Mouse (Mus musculus): ENCODE data around the gene Synm.

The Synm gene

GRCm38 (mm10) chr7:67759629-67759995 lies at the start of gene Synm:
Synm (minus strand) TSS chr7:67759742.
- in situ Hi-C loops (cut with MboI, MseI): loop anchor here (5.0 kb wide), 2 partner anchors 77 to 82 kb away; no protein-coding TSS in a partner anchor

- in situ Hi-C loops (cut with MboI, MseI): loop anchor here (5.0 kb wide), 3 partner anchors 148 to 543 kb away; partner anchors contain the start of gene Igf1r (in 2 of the 2)
These were observed 44.3 kb upstream of the Synm start for GRCm38 (mm10) chr7:67803857-67804215.

DNA sequence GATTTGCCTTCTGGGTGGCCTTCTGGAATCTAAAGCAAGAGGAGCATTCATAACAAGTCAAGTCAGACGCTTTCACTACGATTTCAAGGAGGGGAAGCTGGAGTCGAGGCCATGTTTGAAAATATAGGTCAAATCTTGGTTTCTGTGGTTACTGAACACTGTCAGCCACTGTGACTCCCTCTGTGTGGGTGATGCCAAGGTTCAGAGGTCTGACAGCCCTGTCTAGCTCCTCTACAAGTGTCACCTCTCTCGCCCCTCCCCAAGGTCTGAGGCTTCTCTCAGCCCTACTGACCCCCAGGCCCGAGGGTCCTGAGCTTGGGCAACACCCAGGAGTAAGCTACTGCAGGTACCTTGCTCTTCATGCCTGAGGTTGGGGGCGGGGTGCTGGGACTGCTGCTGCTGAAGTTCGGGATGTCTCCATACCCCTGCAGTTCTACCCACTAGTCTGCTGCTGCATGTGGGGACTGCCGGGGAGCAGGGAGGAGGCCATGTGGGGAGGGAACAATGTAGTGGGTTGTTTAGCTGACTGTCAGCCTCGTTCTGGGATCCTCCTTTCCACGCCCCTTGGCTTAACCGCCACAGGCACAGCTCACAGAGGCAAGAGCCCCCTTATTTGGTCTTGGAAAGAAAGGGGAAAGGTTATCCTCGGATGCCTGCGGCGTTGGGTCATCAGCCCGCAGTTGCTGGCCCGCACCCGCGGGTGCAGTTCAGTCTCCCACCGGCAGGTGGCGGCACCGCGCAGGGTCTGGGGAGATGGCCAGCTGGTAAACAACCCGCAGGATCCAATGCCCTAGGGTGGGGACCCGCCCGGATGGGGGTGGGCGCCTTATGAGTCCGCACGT lies 43.7 kb upstream of the Synm start:
- in situ Hi-C loops (cut with MboI, MseI): loop anchor here (5.0 kb wide), 3 partner anchors 149 to 544 kb away; partner anchors contain the start of gene Igf1r (in 2 of the 2)

DNA sequence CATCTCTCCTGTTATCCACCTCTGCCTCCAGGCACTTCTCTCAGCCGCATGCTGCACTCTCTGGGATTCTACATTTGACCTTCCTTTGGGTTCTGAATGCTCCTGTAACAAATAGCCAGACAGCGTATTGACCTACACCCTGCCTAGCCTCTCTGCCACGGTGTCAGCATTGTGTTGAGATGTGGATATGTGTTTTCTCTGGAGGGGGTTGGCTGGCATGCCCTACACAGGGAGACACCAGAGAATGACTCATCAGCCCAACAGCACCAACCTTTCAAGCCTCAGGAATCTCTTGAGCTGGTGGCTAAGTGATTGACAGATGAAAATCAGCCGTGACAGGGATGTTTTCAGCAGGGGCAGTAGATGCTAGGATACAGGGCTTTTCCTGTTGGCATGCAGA lies 41.5 kb upstream of the Synm start:
- in situ Hi-C loops (cut with MboI, MseI): loop anchor here (5.0 kb wide), 3 partner anchors 151 to 546 kb away; partner anchors contain the start of gene Igf1r (in 2 of the 2)

DNA sequence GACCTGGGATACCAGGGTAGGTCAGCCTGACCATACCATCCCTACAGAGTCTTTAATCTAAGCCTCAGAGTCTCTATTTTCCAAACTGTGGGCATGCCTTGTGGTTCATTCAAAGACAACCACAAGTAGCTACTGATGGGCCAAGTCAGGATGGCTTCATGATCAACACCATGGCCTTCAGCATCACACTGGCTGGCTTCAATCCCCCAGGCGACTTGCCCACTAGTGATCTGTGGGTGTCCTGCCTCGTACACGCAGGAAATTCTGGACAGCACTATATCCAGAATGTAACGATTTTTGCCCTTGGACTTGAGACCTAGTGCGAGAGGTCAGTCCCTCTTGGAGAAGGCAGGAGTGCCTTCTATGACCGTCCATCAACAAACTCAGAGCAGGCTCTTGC lies 41.0 kb upstream of the Synm start:
- in situ Hi-C loops (cut with MboI, MseI): loop anchor here (5.0 kb wide), 3 partner anchors 152 to 547 kb away; partner anchors contain the start of gene Igf1r (in 2 of the 2)

GRCm38 (mm10) chr7:67798476-67798875 lies 38.9 kb upstream of the Synm start:
- in situ Hi-C loops (cut with MboI, MseI): no loop called here

GRCm38 (mm10) chr7:67797065-67797464 lies 37.5 kb upstream of the Synm start:
- in situ Hi-C loops (cut with MboI, MseI): no loop called here

GRCm38 (mm10) chr7:67793449-67793848 lies 33.9 kb upstream of the Synm start:
- in situ Hi-C loops (cut with MboI, MseI): no loop called here

DNA sequence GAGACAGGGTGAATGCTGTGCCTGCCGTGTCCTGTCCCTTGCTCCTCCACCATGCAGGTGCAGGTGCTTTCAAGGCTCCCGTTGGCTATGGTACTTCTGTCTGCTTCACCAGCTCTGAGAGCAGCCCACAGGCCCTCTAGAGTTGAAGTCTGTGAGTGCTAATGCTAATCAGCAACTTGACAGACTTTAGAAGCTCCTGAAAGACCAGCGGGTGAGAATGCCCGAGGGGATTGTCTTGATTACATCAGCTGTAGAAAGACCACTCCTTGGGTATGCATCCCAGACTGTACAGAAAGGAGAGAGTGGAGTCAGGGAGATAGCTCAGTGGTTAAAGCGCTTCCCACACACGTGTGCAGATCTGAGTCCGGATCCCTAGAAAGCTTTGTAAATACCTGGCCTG lies 31.7 kb upstream of the Synm start:
- in situ Hi-C loops (cut with MboI, MseI): no loop called here

GRCm38 (mm10) chr7:67788713-67789112 lies 29.2 kb upstream of the Synm start:
- in situ Hi-C loops (cut with MboI, MseI): no loop called here

DNA sequence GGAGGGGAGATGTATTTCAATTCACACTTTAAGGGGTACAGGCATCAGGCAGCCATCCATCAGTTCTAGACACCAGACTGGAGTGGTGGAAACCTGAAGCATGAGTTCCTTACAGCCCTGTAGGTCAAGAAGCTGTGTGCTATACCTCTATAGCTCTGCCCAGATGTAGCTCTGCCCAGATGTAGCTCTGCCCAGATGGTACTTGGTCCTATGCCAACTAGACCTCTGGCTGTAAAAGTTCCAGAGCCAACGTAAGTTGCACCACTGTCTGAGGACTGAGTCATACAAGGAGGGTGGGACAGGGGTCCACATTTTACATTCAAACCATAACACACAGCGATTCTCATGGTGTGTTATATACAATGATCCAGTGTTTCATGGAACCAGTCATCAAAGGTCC lies 28.3 kb upstream of the Synm start:
- in situ Hi-C loops (cut with MboI, MseI): no loop called here

DNA sequence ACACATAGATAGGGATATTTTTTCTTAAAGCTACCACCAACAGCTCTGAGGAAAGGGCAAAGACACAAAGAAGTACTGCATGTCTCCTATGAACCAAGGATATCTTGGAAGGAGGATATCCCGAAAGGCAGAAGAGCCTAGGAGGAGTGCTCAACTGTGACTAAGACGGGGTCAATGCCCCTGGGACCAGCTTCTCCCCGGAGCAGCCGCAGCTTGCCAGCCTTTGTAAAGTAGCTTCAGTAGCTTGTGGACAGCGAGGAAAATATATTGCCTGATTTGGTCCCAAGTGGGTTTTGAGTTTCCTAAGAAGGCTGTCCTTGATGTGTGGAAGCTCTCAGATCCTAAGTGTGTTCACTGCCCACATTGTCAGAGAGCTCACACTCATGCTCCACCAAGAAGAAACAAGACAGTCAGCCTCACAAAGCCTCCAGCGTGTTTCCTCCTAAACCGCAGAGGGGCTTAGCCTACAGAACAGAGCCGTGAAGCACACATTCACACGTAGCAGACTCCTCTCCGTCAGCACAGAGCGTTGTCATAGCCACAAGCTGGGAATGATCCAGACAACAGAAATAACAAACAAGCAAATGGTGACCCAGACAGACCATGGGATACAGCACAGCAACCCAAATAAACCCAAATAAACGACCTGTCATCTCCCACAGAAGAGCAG lies 17.2 kb upstream of the Synm start:
- in situ Hi-C loops (cut with MboI, MseI): no loop called here

DNA sequence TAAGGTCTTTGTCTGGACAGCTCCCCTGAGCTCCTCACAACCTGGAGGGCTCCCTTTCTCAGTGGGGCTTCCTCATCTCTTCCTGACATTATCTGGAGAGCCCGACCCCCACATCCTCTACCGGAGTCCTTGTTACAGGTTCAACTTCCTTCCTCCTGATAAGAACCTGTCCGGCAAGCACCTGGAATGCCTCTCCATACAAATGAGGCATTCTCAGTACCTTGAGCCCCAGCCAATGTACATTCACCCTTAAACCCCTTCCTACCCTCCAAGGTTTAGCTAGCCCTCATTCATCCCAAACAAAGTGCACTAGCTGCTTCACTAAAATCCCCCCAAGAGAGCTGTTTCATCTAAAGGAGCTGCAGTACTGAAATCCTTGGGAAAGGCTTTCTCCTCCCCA lies 16.1 kb upstream of the Synm start:
- in situ Hi-C loops (cut with MboI, MseI): no loop called here

DNA sequence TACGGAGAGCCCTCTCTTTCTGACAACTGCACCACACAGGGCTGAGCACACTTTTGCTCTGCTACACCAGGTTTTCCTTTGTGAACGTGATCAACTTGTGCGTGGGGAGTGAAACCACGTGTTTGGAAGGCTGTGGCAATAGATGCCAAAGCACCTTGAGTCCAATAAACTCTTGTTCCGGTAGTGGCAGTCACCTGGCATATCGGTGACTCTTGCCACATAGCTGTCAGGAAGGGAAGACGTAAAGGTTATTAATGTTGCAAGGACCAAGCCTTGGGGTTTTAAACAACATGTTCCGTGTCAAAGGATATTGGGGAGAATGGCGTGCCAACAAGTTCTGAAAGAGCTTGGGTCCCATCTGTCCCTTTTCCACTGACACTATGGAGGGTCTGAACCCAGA lies 12.7 kb upstream of the Synm start:
- in situ Hi-C loops (cut with MboI, MseI): no loop called here

- in situ Hi-C loops (cut with MboI, MseI): no loop called here
These were observed 9.9 kb upstream of the Synm start for GRCm38 (mm10) chr7:67769487-67769886.

DNA sequence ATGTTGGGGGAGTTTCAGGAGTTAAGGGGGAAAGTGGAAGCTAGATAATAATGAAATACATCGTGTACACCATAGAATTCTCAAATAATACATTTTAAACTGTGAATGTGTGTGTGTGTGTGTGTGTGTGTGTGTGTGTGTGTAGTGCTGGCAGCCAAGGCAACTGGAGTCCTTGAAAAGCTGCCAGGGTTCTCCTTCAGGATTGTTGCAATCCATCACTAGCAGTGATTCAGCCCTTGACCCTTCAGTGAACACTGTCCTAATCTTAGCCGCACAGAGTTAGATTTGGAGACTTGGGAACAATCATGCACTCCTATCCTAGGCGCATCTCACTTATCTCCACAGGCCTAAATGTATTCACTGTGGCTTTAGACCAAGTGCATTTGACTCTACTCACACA lies 8.6 kb upstream of the Synm start:
- in situ Hi-C loops (cut with MboI, MseI): no loop called here

GRCm38 (mm10) chr7:67763625-67764024 lies 4.1 kb upstream of the Synm start:
- in situ Hi-C loops (cut with MboI, MseI): no loop called here

DNA sequence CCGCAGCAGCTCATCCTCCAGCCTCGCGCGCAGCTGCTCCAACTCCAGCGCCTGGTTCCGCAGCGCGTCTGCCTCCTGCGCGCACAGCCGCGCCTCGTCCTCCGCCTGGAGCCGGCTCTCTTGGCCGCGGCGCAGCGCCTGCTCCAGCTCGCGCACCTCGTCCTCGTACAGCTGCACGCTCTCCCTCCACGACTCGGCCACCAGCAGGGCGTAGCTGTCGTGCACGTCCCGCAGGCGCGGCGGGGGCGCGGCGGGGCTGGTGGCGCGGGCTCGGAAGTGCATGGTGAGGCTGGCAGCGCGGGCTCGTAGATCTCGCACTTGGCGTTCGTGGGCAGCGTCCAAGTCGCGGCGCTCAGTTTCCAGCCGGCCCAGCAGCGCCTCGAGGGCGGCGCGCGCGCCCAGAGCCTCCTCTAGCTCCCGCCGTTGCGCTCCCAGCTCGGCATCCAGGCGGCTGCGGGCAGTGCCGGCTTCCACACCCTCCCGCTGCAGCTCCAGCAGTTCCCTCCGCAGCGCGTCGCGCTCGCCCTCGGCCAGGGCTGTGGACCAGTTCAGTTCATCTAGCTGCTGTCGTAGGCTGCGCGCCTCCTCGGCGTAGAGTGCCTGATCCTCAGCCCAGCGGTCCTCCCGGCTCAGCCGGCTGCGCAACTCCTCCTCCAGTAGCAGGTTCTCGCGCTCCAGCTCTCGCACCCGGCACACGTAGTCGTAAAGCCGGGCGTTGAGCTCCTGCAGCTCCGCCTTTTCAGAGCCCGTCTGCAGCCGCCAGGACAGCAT lies 499 bp downstream of the Synm start:
- in situ Hi-C loops (cut with MboI, MseI): loop anchor here (5.0 kb wide), 2 partner anchors 77 to 82 kb away; no protein-coding TSS in a partner anchor

DNA sequence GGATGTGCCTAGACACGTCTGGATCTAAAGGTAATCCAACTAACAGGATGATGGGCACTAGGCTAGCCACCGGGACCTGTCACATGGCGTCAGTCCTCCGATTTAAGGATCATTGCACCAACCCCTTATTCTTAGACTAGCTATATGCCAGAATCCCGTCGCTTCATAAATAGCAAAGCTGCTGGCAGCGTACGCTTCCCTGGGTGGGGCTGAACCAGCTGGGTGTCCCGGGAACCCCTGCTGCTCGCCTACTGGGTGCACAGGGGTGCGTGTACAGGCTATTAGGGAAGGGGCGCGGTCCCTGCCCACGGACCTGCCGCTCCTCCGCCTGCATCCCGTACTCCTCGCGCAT lies 1.1 kb downstream of the Synm start:
- in situ Hi-C loops (cut with MboI, MseI): loop anchor here (5.0 kb wide), 2 partner anchors 76 to 81 kb away; no protein-coding TSS in a partner anchor

DNA sequence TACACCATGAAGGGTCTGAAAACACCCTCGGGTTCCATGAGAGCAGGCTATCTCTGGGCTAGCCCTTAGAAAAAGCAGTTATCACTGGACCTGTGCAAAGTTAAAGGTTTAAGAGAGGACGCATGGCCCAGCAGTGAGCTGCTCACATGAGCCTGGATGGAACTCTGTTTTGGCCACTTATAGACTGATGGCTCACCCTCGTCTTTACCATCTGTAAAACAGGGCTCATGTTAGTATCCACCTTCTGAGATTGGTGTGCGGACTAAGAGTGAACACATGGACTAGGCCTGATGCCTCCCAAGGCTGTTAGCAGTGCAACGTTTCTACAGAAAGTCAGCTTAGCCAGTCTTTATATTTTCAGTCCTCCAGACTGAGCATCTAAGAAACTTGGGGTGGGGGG lies 2.9 kb downstream of the Synm start:
- in situ Hi-C loops (cut with MboI, MseI): loop anchor here (5.0 kb wide), 2 partner anchors 74 to 79 kb away; no protein-coding TSS in a partner anchor

- in situ Hi-C loops (cut with MboI, MseI): loop anchor here (5.0 kb wide), 2 partner anchors 73 to 78 kb away; no protein-coding TSS in a partner anchor
These were observed 4.2 kb downstream of the Synm start for GRCm38 (mm10) chr7:67755366-67755765.

DNA sequence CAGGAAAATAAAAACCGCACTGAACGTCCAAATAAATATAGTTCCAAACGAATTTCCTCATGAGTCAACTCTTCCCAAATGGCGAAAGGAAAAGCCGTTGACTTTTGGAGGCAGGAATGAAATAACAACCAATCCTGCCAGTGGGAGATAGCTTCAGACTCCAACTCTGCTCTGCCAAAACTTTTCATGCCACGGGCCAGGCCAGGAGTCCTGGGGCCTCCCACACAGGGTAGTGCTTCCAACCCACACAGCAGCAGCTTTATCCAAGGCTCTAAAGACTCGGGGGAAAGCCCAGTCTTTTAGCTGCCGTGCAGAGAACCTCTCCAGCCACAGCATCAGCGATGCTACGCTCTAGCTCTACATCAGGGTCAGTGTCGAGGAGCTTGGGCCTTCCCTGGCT lies 4.9 kb downstream of the Synm start:
- in situ Hi-C loops (cut with MboI, MseI): loop anchor here (5.0 kb wide), 2 partner anchors 72 to 77 kb away; no protein-coding TSS in a partner anchor
